Mouse (Mus musculus) embryo, embryonic 11.5 days (tissue): ENCODE data around the gene Farp2.
"Not testable (repeated sequence)": the region's sequence is repeated elsewhere in the genome, so short reads cannot be mapped to it uniquely, and the experiment has no call there.

Experiments used
- DNase-seq: peaks from one replicate; pipeline ENCODE4 v3.0.0-alpha.2; 2012; ENCODE audit warnings: low read depth, low spot score

Gene Farp2

GRCm38 (mm10) chr1:93635091-93635579 lies 123.3 kb downstream of the Farp2 start:
- DNase-seq: peak; percentile 8

- peak; percentile 97 for DNase-seq
These were observed 123.8 kb downstream of the Farp2 start for GRCm38 (mm10) chr1:93635580-93636192.

- DNase-seq: no peak
These were observed 124.5 kb downstream of the Farp2 start for GRCm38 (mm10) chr1:93636211-93636897.

GRCm38 (mm10) chr1:93641978-93642377 lies 130.1 kb downstream of the Farp2 start:
- DNase-seq: no peak

GRCm38 (mm10) chr1:93642692-93643091 lies 130.8 kb downstream of the Farp2 start:
- no peak for DNase-seq

- no peak for DNase-seq
These were observed 137.8 kb downstream of the Farp2 start for GRCm38 (mm10) chr1:93649604-93650172.

GRCm38 (mm10) chr1:93654275-93654674 lies 142.4 kb downstream of the Farp2 start:
- no peak for DNase-seq

GRCm38 (mm10) chr1:93654798-93655197 lies 142.9 kb downstream of the Farp2 start:
- no peak for DNase-seq

GRCm38 (mm10) chr1:93656325-93657024 lies 144.6 kb downstream of the Farp2 start:
- DNase-seq: no peak

GRCm38 (mm10) chr1:93657025-93657360 lies 145.1 kb downstream of the Farp2 start:
- no peak for DNase-seq

GRCm38 (mm10) chr1:93658559-93658958 lies 146.7 kb downstream of the Farp2 start, which contains the start of gene Stk25:
Gene Stk25, minus strand, starts transcription at chr1:93658659.
- DNase-seq: not testable (repeated sequence)

GRCm38 (mm10) chr1:93667760-93668400 lies 156.0 kb downstream of the Farp2 start:
- no peak for DNase-seq

- DNase-seq: peak; percentile 56
These were observed 157.1 kb downstream of the Farp2 start for GRCm38 (mm10) chr1:93668791-93669548.

GRCm38 (mm10) chr1:93669941-93670340 lies 158.1 kb downstream of the Farp2 start:
- DNase-seq: no peak
